Mouse (Mus musculus) liver, postnatal 0 days (tissue): ENCODE results near the gene Zkscan17. TPM values are rescaled to one million over a fixed set of nuclear protein-coding genes. Genes with fewer than 3 reads are reported as not detected.
"Not testable (repeated sequence)": the region's sequence is repeated elsewhere in the genome, so short reads cannot be mapped to it uniquely, and the experiment has no call there.

Experiments used
- ATAC-seq: fragments of 200-750 bp; cut with Nextera tagmentation; 2 replicates; pipeline ENCODE4 v1.8.0; 2017; ENCODE audit warnings: mild to moderate bottlenecking, moderate library complexity
- DNase-seq: peaks from one replicate; pipeline ENCODE4 v3.0.0-alpha.2; 2016
- H3K27ac ChIP-seq: fragments of 300-500 bp; sonication (generic); 2 replicates; pipeline ENCODE4 v1.5.1; 2014; ENCODE audit warnings: antibody characterized with exemption, moderate library complexity, mild to moderate bottlenecking, low read depth
- H3K27me3 ChIP-seq: fragments of 300-500 bp; sonication (generic); 2 replicates; pipeline ENCODE4 v1.6.1; 2014; ENCODE audit warnings: low read length, control low read depth, mixed read lengths; ENCODE audit not compliant: insufficient read depth
- H3K36me3 ChIP-seq: fragments of 300-500 bp; sonication (generic); replicated peaks from 2 replicates; pipeline ENCODE4 v1.6.1; 2014; ENCODE audit warnings: mild to moderate bottlenecking, control low read depth, low read length, moderate library complexity, mixed read lengths; ENCODE audit not compliant: insufficient read depth
- H3K4me1 ChIP-seq: fragments of 300-500 bp; sonication (generic); 2 replicates; pipeline ENCODE4 v1.6.1; 2014; ENCODE audit warnings: antibody characterized with exemption, mild to moderate bottlenecking, control low read depth; ENCODE audit not compliant: insufficient read depth
- H3K4me2 ChIP-seq: fragments of 300-500 bp; sonication (generic); 2 replicates; pipeline ENCODE4 v1.6.1; 2014; ENCODE audit warnings: low read depth, mild to moderate bottlenecking, low read length, moderate library complexity, mixed read lengths
- H3K4me3 ChIP-seq: fragments of 300-500 bp; sonication (generic); 2 replicates; pipeline ENCODE4 v1.5.1; 2014; ENCODE audit warnings: low read depth, low read length
- H3K9ac ChIP-seq: fragments of 300-500 bp; sonication (generic); replicated peaks from 2 replicates; pipeline ENCODE4 v1.6.1; 2014; ENCODE audit warnings: mild to moderate bottlenecking, moderate library complexity
- H3K9me3 ChIP-seq: fragments of 300-500 bp; sonication (generic); 2 replicates; pipeline ENCODE4 v1.6.1; 2016; ENCODE audit warnings: mild to moderate bottlenecking, control low read depth, low read length, mixed read lengths
- CTCF ChIP-seq: sonication (generic); IDR thresholded peaks from 2 replicates; pipeline ENCODE4 v1.5.1; 2016; ENCODE audit warnings: antibody characterized with exemption, low read depth
- EP300 ChIP-seq: IDR thresholded peaks from 2 replicates; pipeline ENCODE4 v1.6.1; 2016; ENCODE audit warnings: antibody characterized with exemption, low read depth, mild to moderate bottlenecking
- WGBS: fragments of 180-500 bp; shearing (Covaris S2); extraction: QIAGEN DNeasy Blood & Tissue Kit; methylation state at CpG from one replicate; pipeline ENCODE4 v1.1.7; 2014; ENCODE audit not compliant: insufficient replicate concordance; 5-methylcytosine and 5-hydroxymethylcytosine counted together
- polyA plus RNA-seq: library from polyadenylated mRNA; unstranded; fragments of >200 nt; fragmentation: Nextera tagmentation; extraction: Ambion mirVana; gene quantifications from 2 replicates; pipeline ENCODE4 v1.2.1, GENCODE M21; 2015

The Zkscan17 gene
- 5.2 and 5.4 TPM in 2 replicates for polyA plus RNA-seq

DNA sequence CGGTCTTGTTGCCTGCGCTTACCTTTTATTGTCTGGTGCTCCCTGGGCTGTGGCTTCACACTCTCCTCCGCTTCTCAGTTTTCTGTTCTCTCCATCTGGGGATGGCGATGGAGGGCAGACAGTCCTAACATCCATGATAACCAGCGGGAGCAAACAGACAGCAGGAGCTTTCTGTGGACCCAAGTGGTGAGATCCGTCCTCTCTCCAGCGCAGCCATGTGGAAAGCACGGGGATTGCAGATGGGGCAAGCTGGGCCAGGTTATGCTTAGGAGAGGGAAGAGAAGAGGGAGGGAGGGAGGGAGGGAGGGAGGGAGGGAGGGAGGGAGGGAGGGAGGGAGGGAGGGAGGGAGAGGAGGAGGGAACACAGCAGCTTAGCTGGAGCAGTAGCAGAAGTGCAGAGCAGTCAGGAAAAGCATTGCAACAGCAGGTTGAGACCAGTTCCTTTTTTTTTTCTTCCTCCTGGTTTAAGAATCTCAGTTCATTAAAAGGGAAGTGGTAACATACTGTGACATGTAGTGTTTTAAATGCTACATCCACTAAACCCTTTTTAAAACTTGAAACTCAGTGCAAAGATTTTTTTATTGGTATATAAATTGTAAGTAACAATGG is at the start of gene Zkscan17:
TSS of gene Zkscan17 (minus strand) at position 280 of the 609 bp plus-strand sequence.
- no peak within 1 kb of the TSS for H3K4me2 ChIP-seq
- H3K9me3 ChIP-seq = no peaks in the 10 kb centered on the region
- no peak for TF ChIP-seq EP300
- TF ChIP-seq CTCF = peak; percentile 42
- WGBS = 44% methylated on average over 8 of the region's 8 CpGs
- no peaks in the 10 kb centered on the region for H3K4me1 ChIP-seq
- no peak within 1 kb of the TSS for H3K4me3 ChIP-seq
- no peaks in the 10 kb centered on the region for H3K36me3 ChIP-seq
- H3K27me3 ChIP-seq = no peaks in the 10 kb centered on the region
- peak within 1 kb of the TSS; percentile 39; the same call in 1 of the 2 replicates for H3K27ac ChIP-seq
- no peak within 1 kb of the TSS for H3K9ac ChIP-seq
- peak; percentile 42; the same call in 1 of the 2 replicates for ATAC-seq
- peak; percentile 61 for DNase-seq

DNA sequence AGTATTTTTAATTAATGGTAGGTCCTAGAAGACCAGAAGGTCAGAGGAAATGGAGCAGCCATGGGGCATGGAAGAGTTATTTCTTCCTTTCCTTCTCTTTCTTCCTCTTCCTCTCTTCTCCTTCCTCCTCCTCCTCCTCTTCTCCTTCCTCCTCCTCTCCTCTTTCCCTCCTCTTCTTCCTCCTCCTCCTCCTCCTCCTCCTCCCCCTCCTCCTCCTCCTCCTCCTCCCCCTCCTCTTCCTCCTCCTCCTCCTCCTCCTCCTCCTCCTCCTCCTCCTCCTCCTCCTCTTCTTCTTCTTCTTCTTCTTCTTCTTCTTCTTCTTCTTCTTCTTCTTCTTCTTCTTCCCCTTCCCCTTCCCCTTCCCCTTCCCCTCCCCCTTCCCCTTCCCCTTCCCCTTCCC is 49.6 kb upstream of the Zkscan17 start, which contains the start of gene Olfr222:
TSS of gene Olfr222 (minus strand) at position 101 of the 400 bp plus-strand sequence.
- H3K4me3 ChIP-seq, DNase-seq, H3K9ac ChIP-seq, H3K4me1 ChIP-seq, H3K9me3 ChIP-seq, H3K36me3 ChIP-seq, H3K27ac ChIP-seq, ATAC-seq, H3K4me2 ChIP-seq: not testable (repeated sequence)
- H3K27me3 ChIP-seq = 0 out of 2 replicates have a peak, but pooled peaks cover 11% of the 10 kb centered on the region

- no peak overlapping the region for H3K4me3 ChIP-seq
- H3K9me3 ChIP-seq = no peaks in the 10 kb centered on the region
- no peak overlapping the region for H3K27ac ChIP-seq
- ATAC-seq = no peak
- no peak for DNase-seq
- 49% methylated on average over 9 of the region's 9 CpGs for WGBS
- H3K4me2 ChIP-seq = no peak overlapping the region
- H3K4me1 ChIP-seq = no peaks in the 10 kb centered on the region
- H3K9ac ChIP-seq = no peak overlapping the region
- TF ChIP-seq CTCF (no peak), EP300 (no peak)
- no peaks in the 10 kb centered on the region for H3K36me3 ChIP-seq
- 0 out of 2 replicates have a peak, but pooled peaks cover 11% of the 10 kb centered on the region for H3K27me3 ChIP-seq
Observed at GRCm38 (mm10) chr11:59575726-59576125, 49.2 kb upstream of the Zkscan17 start.

DNA sequence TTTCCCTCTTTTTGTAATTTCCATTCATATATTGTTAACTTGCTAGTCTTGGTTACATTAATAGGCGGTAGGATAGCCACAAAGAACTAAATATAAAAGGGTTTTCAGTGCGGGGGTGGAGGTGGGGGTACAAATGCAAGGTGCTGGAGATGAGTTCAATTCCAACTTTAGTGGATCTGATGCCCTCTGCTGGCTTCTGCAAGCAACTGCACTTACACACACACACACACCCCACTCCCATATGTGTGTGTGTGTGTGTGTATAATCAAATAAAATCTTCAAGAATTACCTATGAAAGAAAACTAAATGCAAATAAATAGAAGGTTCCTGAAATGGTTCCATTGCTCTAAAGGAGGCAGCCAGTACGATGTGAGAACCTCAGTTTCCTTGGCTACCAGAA is 42.8 kb upstream of the Zkscan17 start:
- H3K27me3 ChIP-seq = 0 out of 2 replicates have a peak, but pooled peaks cover 11% of the 10 kb centered on the region
- H3K4me2 ChIP-seq = no peak overlapping the region
- no peaks in the 10 kb centered on the region for H3K4me1 ChIP-seq
- DNase-seq (peak; percentile 27), ATAC-seq (no peak)
- H3K36me3 ChIP-seq = no peaks in the 10 kb centered on the region
- no peaks in the 10 kb centered on the region for H3K9me3 ChIP-seq
- H3K9ac ChIP-seq = no peak overlapping the region
- 42% methylated on average over 3 of the region's 3 CpGs for WGBS
- no peak overlapping the region for H3K27ac ChIP-seq
- no peak overlapping the region for H3K4me3 ChIP-seq
- peak; percentile 73 for TF ChIP-seq CTCF
- no peak for TF ChIP-seq EP300

GRCm38 (mm10) chr11:59562837-59563236 is 36.3 kb upstream of the Zkscan17 start:
- WGBS = 63% methylated on average over 9 of the region's 9 CpGs
- Histone ChIP-seq H3K36me3 (no peaks in the 10 kb centered on the region), H3K9ac (no peak overlapping the region), H3K27me3 (no peaks in the 10 kb centered on the region), H3K27ac (no peak overlapping the region), H3K4me2 (no peak overlapping the region), H3K4me1 (no peaks in the 10 kb centered on the region), H3K9me3 (no peaks in the 10 kb centered on the region), H3K4me3 (no peak overlapping the region)
- TF ChIP-seq CTCF (no peak), EP300 (no peak)
- DNase-seq (no peak), ATAC-seq (no peak)

DNA sequence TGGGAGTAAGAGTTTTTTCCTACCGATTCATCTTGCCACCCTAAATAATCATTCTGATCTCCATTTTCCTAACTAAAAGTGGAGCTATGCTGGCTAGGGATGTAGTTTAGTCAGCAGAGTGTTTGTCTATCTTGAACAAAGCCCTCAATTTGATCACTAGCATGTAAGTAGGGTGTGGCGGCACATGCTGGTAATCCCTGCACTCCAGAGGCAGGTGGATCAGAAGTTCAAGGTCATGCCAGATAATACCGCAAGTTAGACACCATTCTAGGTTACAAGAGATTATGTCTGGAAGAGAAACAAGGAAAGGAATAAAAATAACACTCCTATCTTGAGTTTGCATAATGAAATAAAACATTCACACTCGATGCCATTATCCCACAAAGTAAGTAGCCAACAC is 35.8 kb upstream of the Zkscan17 start:
- Histone ChIP-seq H3K36me3 (no peaks in the 10 kb centered on the region), H3K4me3 (no peak overlapping the region), H3K4me1 (no peaks in the 10 kb centered on the region), H3K27me3 (no peaks in the 10 kb centered on the region), H3K9ac (no peak overlapping the region), H3K27ac (no peak overlapping the region), H3K9me3 (no peaks in the 10 kb centered on the region), H3K4me2 (no peak overlapping the region)
- ATAC-seq (no peak), DNase-seq (no peak)
- TF ChIP-seq CTCF = no peak
- 83% methylated on average over 4 of the region's 4 CpGs for WGBS
